Mouse (Mus musculus): ENCODE data around the gene Mknk2.
A peak's percentile ranks its signal among the peaks of the same experiment; 100 is the strongest.

The Mknk2 gene

GRCm38 (mm10) chr10:80677942-80678436 lies at the start of gene Mknk2:
Gene Mknk2 (minus strand): TSS chr10:80678112.
- no peak for DNase-seq (ENCODE audit: extremely low spot score, low read depth, low spot score)

- no peak for DNase-seq (ENCODE audit: extremely low spot score, low read depth, low spot score)
Measured at GRCm38 (mm10) chr10:80717281-80717680, 39.4 kb upstream of the Mknk2 start.

DNA sequence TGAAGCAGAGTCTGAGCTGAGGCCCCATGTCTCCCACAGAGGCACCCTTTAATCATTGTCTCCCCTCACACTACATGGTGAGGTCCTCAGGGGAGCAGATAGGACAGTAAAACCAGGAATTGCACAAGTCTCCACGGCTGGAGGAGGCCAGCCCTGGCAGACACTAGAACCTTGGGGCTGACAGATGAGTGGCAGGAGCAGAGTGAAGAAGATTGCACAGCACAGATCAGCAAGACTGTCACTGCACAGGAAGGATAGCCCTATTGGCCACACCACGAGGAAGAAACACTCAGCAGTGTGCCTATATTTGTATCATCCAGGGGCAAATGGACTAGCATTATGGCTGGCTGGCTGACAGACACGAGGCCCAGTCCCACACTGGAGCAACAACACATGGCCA lies 32.9 kb upstream of the Mknk2 start:
- no peak for DNase-seq (ENCODE audit: extremely low spot score, low read depth, low spot score)

GRCm38 (mm10) chr10:80705479-80705878 lies 27.6 kb upstream of the Mknk2 start:
- DNase-seq (ENCODE audit: extremely low spot score, low read depth, low spot score), result no peak

DNA sequence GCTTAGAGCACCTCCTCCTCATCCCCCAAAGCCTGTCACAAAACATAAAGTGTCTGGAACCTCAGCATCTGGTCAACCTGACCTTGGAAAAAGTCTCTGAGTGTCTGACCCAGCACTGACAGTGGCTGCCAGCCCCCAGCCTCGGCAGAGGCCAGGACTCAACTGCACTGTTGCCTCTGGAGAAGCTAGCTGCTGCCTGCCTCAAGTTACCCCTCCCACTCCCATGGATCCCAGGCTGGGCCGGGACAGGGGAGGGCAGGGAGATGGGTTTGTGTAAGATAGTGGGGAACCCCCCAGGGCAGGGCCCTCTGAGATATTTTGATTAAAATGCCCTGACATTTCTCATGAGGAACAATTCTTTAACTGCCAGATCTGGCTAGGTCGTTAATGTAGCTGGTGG lies 27.1 kb upstream of the Mknk2 start:
- DNase-seq (ENCODE audit: extremely low spot score, low read depth, low spot score), result no peak

DNA sequence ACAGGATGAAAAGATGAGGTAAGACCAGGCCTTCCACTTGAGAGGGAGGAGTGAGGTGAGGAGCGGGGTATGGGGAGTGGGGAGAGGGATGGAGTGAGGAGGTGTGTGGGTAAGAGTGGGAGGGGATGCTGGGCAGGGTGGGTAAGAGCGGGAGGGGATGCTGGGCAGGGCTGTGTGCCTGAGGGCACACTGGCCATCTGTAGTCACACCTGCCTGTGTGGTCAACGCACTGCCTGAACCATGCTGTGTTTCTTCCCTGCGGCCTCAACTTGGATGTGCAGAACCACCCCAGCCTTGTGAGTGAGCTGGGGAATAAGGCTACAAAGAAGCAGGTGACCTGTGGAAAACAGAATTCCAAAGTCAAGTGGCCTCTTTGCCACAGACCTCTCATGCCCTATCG lies 26.5 kb upstream of the Mknk2 start:
- no peak for DNase-seq (ENCODE audit: extremely low spot score, low read depth, low spot score)

DNA sequence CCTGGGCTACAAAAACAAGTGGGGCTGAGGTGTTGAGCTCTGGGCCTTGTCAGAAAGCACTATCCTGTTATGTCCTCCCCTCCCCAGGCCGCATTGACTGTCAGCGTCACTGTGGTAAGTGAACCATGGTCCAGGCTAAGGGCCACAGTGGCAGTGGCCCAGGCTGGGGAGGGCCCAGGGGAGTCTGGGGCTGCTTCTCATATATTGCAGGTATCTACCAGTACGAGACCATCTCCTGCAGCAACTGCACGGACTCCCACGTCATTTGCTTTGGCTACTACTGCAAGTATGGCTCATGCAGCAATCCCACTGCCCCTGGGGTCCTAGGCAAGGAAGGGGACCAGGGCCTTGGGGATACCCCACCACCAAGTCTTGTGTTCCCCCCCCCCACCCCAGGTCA lies 25.7 kb upstream of the Mknk2 start:
- no peak for DNase-seq (ENCODE audit: extremely low spot score, low read depth, low spot score)

- DNase-seq (ENCODE audit: extremely low spot score, low read depth, low spot score), result peak; percentile 44
Measured at GRCm38 (mm10) chr10:80702536-80703390, 24.9 kb upstream of the Mknk2 start.

GRCm38 (mm10) chr10:80701721-80702535 lies 24.0 kb upstream of the Mknk2 start, which contains the start of the genes Mob3a and Izumo4:
Gene Mob3a (minus strand): TSS chr10:80701977.
Gene Izumo4 (plus strand): TSS chr10:80702184.
- DNase-seq (ENCODE audit: extremely low spot score, low read depth, low spot score), result peak; percentile 99

GRCm38 (mm10) chr10:80700732-80701131 lies 22.8 kb upstream of the Mknk2 start:
- DNase-seq (ENCODE audit: extremely low spot score, low read depth, low spot score), result no peak

GRCm38 (mm10) chr10:80700038-80700504 lies 22.2 kb upstream of the Mknk2 start:
- no peak for DNase-seq (ENCODE audit: extremely low spot score, low read depth, low spot score)

DNA sequence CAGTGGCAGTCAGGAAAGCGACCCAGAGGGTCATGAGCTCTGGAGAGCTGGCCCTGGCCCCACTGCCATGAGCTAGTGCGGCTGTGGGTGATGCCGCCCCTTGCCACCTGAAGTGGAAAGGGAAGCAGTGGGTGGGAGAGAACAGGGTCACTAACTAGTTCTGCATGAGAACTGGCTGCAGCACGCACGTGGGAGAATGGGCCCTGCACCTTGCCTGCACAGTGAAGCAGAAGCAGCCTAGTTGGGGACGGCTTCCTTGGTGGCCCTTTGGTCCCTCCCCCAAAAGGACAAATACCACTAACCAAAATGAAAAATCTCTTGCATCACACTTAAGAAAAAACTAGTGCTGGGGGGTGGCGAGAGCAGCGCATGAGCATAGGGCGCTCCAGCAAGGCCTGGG lies 20.7 kb upstream of the Mknk2 start:
- DNase-seq (ENCODE audit: extremely low spot score, low read depth, low spot score), result no peak

- DNase-seq (ENCODE audit: extremely low spot score, low read depth, low spot score), result no peak
Measured at GRCm38 (mm10) chr10:80697812-80698211, 19.9 kb upstream of the Mknk2 start.

- no peak for DNase-seq (ENCODE audit: extremely low spot score, low read depth, low spot score)
Measured at GRCm38 (mm10) chr10:80697393-80697787, 19.5 kb upstream of the Mknk2 start.

DNA sequence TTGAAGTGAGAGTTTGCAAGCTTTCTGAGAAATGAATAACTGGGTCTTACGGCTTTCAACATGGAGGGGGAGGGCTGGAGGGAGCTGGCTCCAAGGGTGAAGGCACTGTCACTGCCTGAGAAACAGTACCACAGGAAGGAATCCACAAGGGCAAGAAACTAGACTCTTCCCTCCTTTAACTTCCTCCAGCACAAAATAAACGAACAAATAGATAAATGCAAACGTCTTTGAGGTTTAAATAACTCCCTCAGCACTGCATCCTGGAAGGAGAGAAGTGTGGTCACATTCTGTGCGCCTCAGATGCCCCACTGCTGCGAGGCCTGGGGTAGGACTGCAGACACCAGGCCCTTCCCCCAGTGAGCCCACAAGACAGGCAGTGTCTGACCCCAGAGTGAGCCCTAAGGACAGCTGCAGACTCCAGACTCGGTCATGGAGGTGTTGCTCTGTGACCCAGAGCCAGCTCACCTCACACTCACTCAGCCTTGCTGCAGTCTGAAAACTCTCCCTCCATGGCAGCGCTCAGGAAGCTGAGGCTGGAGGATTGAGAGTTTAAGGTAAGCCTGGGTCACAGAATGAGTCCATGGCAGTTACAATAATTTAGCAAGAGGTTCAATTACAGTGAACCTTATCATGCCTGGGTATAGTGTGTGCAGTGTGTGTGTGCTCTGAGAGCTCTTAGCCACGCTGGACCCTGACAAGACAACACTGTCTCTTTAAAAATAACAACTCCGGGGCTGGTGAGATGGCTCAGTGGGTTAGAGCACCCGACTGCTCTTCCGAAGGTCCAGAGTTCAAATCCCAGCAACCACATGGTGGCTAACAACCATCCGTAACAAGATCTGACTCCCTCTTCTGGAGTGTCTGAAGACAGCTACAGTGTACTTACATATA lies 18.8 kb upstream of the Mknk2 start:
- no peak for DNase-seq (ENCODE audit: extremely low spot score, low read depth, low spot score)

GRCm38 (mm10) chr10:80695801-80696501 lies 18.0 kb upstream of the Mknk2 start:
- no peak for DNase-seq (ENCODE audit: extremely low spot score, low read depth, low spot score)

GRCm38 (mm10) chr10:80695186-80695585 lies 17.3 kb upstream of the Mknk2 start:
- DNase-seq (ENCODE audit: extremely low spot score, low read depth, low spot score), result no peak

DNA sequence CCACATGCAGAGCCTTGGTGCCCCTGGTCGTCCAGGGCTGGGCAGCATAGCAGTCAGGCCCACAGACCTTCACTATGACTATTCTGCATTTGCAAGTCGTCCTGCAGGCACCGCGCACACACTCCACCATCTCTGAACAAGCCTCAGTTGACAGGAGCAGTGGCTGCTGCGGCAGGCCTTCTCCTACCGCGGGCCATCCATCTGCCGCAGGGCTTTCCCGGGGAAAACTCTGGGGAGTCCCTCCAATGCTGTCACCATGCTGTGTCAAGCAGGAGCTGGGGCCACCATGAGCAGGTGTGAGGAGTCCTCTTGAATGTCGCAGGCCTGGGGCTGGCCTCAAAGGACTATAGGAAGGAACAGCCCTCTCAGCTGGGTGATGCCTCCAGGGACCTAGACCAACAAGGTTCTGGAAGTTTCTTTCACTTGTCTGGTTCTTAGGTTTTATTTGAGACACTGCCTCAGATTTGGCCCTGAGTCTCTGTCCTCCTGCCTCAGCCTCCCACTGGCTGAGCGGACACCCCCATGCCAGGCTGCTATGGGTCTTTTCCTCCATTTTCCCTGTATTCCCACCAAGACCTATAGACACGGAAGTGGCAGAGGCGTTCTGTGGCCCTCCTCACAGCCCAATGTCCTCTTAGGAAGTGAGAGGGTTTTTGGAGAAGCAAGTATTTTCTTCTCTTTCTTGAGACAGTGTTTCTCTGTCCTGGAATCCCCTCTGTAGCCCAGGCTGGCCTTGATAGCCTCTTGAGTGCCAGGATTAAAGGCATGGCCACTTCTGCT lies 16.4 kb upstream of the Mknk2 start:
- no peak for DNase-seq (ENCODE audit: extremely low spot score, low read depth, low spot score)

- DNase-seq (ENCODE audit: extremely low spot score, low read depth, low spot score), result no peak
Measured at GRCm38 (mm10) chr10:80693401-80694045, 15.6 kb upstream of the Mknk2 start.

All from hindlimb bud, embryonic 11.5 days (tissue).